Mouse (Mus musculus) liver, embryonic 14.5 days (tissue): Measurements from ENCODE around the gene C1rl.

Source experiments
- CTCF ChIP-seq: IDR thresholded peaks from 2 replicates; pipeline ENCODE4 v1.5.1; 2016; ENCODE audit warnings: antibody characterized with exemption, low read depth, control low read depth
- EP300 ChIP-seq: IDR thresholded peaks from 2 replicates; pipeline ENCODE4 v1.6.1; 2016; ENCODE audit warnings: antibody characterized with exemption, low read depth

DNA sequence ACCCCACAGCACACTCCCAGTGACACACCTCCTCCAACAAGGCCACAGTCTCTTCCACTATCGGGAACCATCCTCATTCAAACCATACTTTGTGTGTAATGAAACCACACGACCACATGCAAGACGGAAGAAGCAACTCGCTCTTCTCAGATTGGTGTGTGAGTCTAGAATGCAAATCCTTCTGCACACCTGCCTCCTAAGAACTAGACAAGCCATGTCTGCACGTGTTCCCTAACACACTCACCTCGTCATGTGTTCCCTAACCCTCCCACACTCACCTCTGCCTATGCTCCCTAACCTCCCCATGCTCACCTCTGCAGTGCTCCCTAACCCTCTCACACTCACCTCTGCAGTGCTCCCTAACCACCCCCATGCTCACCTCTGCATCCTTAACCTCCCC is 1.5 kb upstream of the C1rl start:
- TF ChIP-seq CTCF: no peak
- TF ChIP-seq EP300: no peak
